Mouse (Mus musculus) embryonic facial prominence, embryonic 12.5 days (tissue): Measurements from ENCODE around the gene Jhy. TPM values are rescaled to one million over a fixed set of nuclear protein-coding genes. Genes with fewer than 3 reads are reported as not detected.
A peak's percentile ranks its signal among the peaks of the same experiment; 100 is the strongest.

Source experiments
- ATAC-seq: fragments of 200-750 bp; cut with Nextera tagmentation; 2 replicates; pipeline ENCODE4 v1.8.0; 2017; ENCODE audit not compliant: insufficient number of reproducible peaks, insufficient read depth, low FRiP score, low TSS enrichment
- H3K27ac ChIP-seq: fragments of 300-500 bp; sonication (generic); 2 replicates; pipeline ENCODE4 v1.5.1; 2016; ENCODE audit warnings: mild to moderate bottlenecking
- H3K27me3 ChIP-seq: fragments of 300-500 bp; sonication (generic); 2 replicates; pipeline ENCODE4 v1.6.1; 2016; ENCODE audit warnings: mild to moderate bottlenecking, moderate library complexity
- H3K36me3 ChIP-seq: fragments of 300-500 bp; sonication (generic); 2 replicates; pipeline ENCODE4 v1.6.1; 2016; ENCODE audit warnings: mild to moderate bottlenecking
- H3K4me1 ChIP-seq: fragments of 300-500 bp; sonication (generic); 2 replicates; pipeline ENCODE4 v1.6.1; 2016
- H3K4me2 ChIP-seq: fragments of 300-500 bp; sonication (generic); replicated peaks from 2 replicates; pipeline ENCODE4 v1.6.1; 2016; ENCODE audit warnings: mild to moderate bottlenecking, moderate library complexity
- H3K4me3 ChIP-seq: fragments of 300-500 bp; sonication (generic); 2 replicates; pipeline ENCODE4 v1.5.1; 2016; ENCODE audit warnings: mild to moderate bottlenecking
- H3K9ac ChIP-seq: fragments of 300-500 bp; sonication (generic); 2 replicates; pipeline ENCODE4 v1.6.1; 2016; ENCODE audit warnings: mild to moderate bottlenecking, moderate library complexity
- H3K9me3 ChIP-seq: fragments of 300-500 bp; sonication (generic); 2 replicates; pipeline ENCODE4 v1.6.1; 2016; ENCODE audit warnings: mild to moderate bottlenecking, moderate library complexity
- WGBS: fragments of 180-500 bp; shearing (Covaris S2); methylation state at CpG from one replicate; pipeline ENCODE4 v1.1.7; 2016; 5-methylcytosine and 5-hydroxymethylcytosine counted together
- polyA plus RNA-seq: library from polyadenylated mRNA; unstranded; fragments of >200 nt; fragmentation: Nextera tagmentation; extraction: Ambion mirVana; gene quantifications from 2 replicates; pipeline ENCODE4 v1.2.1, GENCODE M21; 2016

Jhy gene
- polyA plus RNA-seq, 1 experiment from 2014 or later, result 0.13 TPM

DNA sequence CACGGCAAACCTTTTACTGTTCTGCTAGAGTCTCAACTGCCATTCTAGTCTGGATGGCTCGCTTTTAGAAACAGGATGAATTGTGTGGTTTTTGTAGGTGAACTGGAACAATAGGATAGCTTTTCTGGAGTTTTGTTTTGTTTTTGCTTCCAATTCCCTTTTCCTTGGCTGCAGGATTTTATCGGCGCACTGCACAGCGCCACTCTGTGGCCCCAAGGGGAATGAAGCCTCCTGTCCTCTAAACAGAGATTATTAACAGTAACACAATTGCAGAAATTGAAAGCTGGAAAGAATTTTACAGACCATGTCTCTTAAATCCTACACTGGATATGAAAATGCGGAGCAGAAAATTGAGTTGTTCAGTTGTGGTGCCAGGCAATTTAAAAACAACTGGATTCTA lies 18.6 kb upstream of the Jhy start:
- no peak overlapping the region for H3K4me2 ChIP-seq
- no peaks in the 10 kb centered on the region for H3K36me3 ChIP-seq
- WGBS, result 38% methylated on average over 6 of the region's 6 CpGs
- H3K9ac ChIP-seq, result no peak overlapping the region
- H3K4me1 ChIP-seq, result no peaks in the 10 kb centered on the region
- no peak overlapping the region for H3K4me3 ChIP-seq
- H3K27ac ChIP-seq, result no peak overlapping the region
- H3K9me3 ChIP-seq, result no peaks in the 10 kb centered on the region
- no peak for ATAC-seq
- no peaks in the 10 kb centered on the region for H3K27me3 ChIP-seq

DNA sequence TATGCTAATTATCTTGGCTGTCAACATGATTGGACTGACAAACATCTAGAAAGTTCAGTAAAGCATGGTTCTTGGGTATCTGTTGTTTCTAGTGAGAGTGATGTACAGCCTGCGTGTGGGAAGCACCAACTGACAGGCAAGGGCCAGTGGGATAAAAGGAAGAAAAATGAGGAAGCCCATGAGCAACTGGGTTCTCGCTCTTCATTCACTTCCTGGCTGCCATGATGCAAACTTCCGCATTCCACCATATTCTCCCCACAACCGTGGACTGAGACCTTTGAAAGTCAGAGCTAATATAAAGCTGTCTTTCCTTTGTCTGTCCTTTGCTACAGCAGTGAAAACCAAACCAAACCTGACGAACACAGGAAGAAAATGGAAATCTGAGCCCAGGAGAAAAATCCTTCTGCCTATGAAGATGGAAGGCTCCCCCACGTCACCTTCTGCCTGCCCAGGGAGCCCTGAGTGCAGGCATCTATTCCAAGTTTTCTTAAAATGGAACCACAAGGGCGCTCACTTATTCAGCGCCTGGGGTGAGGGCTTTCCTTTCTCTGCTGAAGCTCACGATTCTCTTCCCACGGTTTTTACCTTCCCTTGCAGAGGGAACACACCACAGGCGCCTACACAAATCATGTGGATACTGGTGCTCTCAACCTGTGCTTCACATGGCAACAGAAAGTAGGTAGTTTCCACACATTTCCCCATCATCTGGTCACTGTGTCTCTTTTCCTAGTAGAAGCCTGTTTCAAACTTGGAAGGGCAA lies 10.3 kb upstream of the Jhy start:
- H3K9ac ChIP-seq, result no peak overlapping the region
- H3K9me3 ChIP-seq, result no peaks in the 10 kb centered on the region
- no peak overlapping the region for H3K4me2 ChIP-seq
- H3K4me1 ChIP-seq, result no peaks in the 10 kb centered on the region
- ATAC-seq, result no peak
- no peaks in the 10 kb centered on the region for H3K36me3 ChIP-seq
- 74% methylated on average over 11 of the region's 11 CpGs for WGBS
- no peaks in the 10 kb centered on the region for H3K27me3 ChIP-seq
- no peak overlapping the region for H3K27ac ChIP-seq
- no peak overlapping the region for H3K4me3 ChIP-seq

DNA sequence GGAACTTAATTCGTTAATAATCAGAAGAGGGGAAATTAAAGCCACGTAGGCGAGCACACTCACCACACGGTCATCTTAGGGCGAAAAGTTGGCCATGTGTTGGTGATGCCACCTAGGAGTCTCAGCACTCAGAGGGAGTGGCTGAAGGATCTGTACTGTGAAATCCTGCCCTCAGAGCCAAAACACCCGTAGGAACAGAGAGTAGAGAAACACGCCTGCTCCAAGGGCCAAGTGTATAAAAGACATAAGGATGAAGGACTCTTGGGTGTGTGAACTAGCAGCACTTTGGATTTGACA lies 448 bp upstream of the Jhy start:
- peaks cover 32% of the 10 kb centered on the region for H3K27me3 ChIP-seq
- peaks cover 11% of the 10 kb centered on the region; the same call in 1 of the 2 replicates for H3K4me1 ChIP-seq
- H3K9me3 ChIP-seq, result no peaks in the 10 kb centered on the region
- no peak overlapping the region for H3K27ac ChIP-seq
- no peak for ATAC-seq
- H3K36me3 ChIP-seq, result no peaks in the 10 kb centered on the region
- H3K9ac ChIP-seq, result no peak overlapping the region
- H3K4me3 ChIP-seq, result peak overlapping the region; percentile 53
- WGBS, result 17% methylated on average over 7 of the region's 7 CpGs
- peak overlapping the region; percentile 98 for H3K4me2 ChIP-seq

DNA sequence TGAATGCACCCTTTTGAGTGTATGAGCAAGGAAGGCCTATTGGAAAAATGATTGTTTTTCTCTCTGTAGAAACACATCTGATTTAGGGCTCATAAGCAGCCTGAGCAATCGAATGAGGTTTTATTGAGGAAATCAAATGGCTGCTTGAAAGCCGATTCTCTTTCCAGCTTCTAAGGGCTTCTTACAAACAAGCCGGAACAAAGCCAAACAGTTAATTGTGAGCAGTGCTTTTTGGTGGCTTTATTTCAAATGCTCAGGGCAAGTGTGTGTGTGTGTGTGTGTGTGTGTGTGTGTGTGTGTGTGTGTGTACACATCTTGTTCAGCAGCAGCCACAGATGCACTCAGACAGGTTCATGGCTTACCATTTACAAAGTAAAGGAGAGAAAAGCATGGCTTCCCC lies 2.5 kb downstream of the Jhy start:
- peaks cover 31% of the 10 kb centered on the region for H3K27me3 ChIP-seq
- ATAC-seq, result no peak
- no peak overlapping the region for H3K4me2 ChIP-seq
- WGBS, result 73% methylated on average over 3 of the region's 3 CpGs
- peaks cover 11% of the 10 kb centered on the region; the same call in 1 of the 2 replicates for H3K4me1 ChIP-seq
- no peaks in the 10 kb centered on the region for H3K9me3 ChIP-seq
- no peak overlapping the region for H3K4me3 ChIP-seq
- H3K27ac ChIP-seq, result no peak overlapping the region
- H3K36me3 ChIP-seq, result no peaks in the 10 kb centered on the region
- H3K9ac ChIP-seq, result no peak overlapping the region

DNA sequence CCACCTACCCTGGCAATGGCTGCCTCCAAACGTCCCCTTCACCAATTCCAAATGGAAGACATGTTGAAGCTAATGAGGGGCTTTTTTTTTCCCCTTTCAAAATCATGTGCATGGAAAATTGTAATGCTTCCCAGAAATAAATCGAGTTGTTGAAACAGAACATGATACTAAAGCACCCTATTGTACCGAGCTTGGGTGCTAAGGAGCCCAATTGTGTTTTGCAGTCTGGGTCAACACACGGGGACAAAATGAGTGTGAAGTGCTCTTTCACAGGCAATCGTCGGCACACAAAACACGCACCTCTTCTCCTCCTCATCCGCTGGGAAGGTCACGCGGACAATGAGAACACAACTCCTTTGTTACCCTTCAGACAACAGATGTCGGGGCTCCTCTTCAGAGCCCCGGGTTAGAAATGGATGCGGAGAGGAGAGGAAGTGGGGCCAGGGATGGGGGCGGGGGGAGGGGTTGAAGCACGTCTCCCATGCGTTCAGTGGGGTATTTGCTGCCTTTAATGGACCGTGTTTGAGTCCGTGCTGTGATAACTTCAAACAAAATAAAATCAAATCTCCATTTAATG lies 14.8 kb downstream of the Jhy start:
- no peaks in the 10 kb centered on the region for H3K4me1 ChIP-seq
- H3K36me3 ChIP-seq, result no peaks in the 10 kb centered on the region
- no peak overlapping the region for H3K4me3 ChIP-seq
- no peak for ATAC-seq
- no peaks in the 10 kb centered on the region for H3K27me3 ChIP-seq
- WGBS, result 39% methylated on average over 18 of the region's 18 CpGs
- no peak overlapping the region for H3K27ac ChIP-seq
- H3K4me2 ChIP-seq, result peak overlapping the region; percentile 27
- H3K9me3 ChIP-seq, result no peaks in the 10 kb centered on the region
- H3K9ac ChIP-seq, result no peak overlapping the region

DNA sequence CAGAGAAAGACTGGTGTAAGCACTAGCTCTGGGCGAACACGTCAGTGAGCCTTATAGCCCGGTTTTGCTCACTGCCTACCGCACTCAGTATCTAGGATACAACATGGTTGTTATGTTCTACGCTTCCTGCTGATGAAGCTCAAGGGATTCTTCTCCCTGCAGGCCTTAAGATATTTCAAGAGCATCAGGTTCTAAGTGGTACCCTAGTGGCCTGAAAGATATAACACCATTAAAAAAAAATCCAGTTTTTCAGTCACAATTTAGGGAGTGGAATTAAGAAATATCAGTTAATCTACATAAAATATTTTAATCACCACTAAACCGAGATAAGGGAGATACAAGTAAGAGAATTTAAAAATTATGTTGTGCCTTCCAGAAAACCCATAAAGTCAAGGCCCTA lies 15.4 kb downstream of the Jhy start:
- no peaks in the 10 kb centered on the region for H3K9me3 ChIP-seq
- H3K4me2 ChIP-seq, result no peak overlapping the region
- ATAC-seq, result no peak
- no peaks in the 10 kb centered on the region for H3K4me1 ChIP-seq
- H3K9ac ChIP-seq, result no peak overlapping the region
- no peaks in the 10 kb centered on the region for H3K36me3 ChIP-seq
- no peak overlapping the region for H3K27ac ChIP-seq
- no peak overlapping the region for H3K4me3 ChIP-seq
- WGBS, result 90% methylated on average over 6 of the region's 6 CpGs
- no peaks in the 10 kb centered on the region for H3K27me3 ChIP-seq

DNA sequence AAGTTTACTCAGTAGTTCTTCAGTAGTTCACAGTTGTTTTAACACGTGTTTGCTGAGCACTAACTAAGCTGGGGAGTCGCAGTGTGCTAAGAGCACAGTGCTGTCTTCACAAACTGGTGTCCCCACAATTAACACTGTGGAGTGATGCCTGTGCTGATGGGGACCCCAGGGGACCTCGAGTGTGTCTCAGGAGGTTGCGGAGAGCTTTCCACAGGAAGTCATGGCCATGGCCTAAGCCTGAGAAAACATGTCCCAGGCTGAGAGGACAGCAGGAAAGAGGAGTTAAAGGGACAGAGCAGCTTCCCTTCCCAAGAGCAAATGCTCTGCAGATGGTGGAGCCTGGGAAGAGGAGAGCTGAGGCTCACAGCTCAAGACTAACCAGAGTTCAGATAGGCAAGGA lies 16.8 kb downstream of the Jhy start:
- H3K36me3 ChIP-seq, result no peaks in the 10 kb centered on the region
- H3K4me3 ChIP-seq, result no peak overlapping the region
- no peak for ATAC-seq
- no peak overlapping the region for H3K9ac ChIP-seq
- H3K4me2 ChIP-seq, result no peak overlapping the region
- no peak overlapping the region for H3K27ac ChIP-seq
- H3K27me3 ChIP-seq, result no peaks in the 10 kb centered on the region
- 62% methylated on average over 4 of the region's 4 CpGs for WGBS
- no peaks in the 10 kb centered on the region for H3K4me1 ChIP-seq
- no peaks in the 10 kb centered on the region for H3K9me3 ChIP-seq

DNA sequence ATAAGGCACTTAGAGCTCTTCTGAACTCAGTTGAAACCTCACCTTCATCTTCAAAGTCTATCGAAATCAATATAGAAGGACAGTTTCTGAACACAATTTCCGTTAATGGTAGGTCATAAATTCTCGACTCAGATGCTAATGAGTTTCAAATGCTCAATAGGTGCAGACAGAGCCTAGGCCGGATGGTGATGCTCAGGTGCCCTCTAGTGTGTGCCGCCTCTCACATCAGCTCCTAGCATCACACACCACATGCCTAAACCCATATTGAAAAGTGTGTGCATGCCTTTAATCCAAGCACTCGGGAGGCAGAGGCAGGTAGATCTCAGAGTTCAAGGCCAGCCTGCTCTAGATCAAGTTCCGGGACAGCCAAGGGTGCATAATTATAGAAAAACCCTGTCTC lies 26.5 kb downstream of the Jhy start:
- 62% methylated on average over 7 of the region's 7 CpGs for WGBS
- no peak overlapping the region for H3K4me2 ChIP-seq
- H3K27me3 ChIP-seq, result no peaks in the 10 kb centered on the region
- no peak overlapping the region for H3K27ac ChIP-seq
- no peaks in the 10 kb centered on the region for H3K9me3 ChIP-seq
- H3K4me1 ChIP-seq, result no peaks in the 10 kb centered on the region
- no peaks in the 10 kb centered on the region for H3K36me3 ChIP-seq
- no peak for ATAC-seq
- H3K4me3 ChIP-seq, result no peak overlapping the region
- H3K9ac ChIP-seq, result no peak overlapping the region

DNA sequence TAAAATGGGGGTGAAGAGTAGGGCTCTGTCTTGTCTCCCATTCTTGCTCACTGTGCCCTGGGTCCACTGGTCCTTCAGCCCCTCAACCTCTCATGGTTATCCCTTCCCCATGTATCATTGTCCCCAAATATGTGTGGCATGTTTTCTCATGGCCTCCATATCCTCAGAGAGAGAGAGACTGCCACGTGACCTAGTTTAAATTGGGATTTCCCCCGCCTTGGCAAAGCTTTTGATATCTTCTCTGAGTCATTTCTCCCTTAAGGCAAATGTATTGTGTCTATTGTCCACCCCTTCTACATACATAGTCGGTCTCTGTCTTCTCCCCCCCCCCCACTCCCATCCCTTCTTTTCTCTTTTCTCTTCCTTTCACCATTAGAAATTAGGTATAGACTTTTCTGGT lies 30.6 kb downstream of the Jhy start:
- H3K9ac ChIP-seq, result no peak overlapping the region
- no peaks in the 10 kb centered on the region for H3K27me3 ChIP-seq
- no peaks in the 10 kb centered on the region for H3K4me1 ChIP-seq
- no peaks in the 10 kb centered on the region for H3K36me3 ChIP-seq
- ATAC-seq, result no peak
- H3K9me3 ChIP-seq, result no peaks in the 10 kb centered on the region
- H3K27ac ChIP-seq, result no peak overlapping the region
- 71% methylated on average over 3 of the region's 3 CpGs for WGBS
- no peak overlapping the region for H3K4me2 ChIP-seq
- no peak overlapping the region for H3K4me3 ChIP-seq

DNA sequence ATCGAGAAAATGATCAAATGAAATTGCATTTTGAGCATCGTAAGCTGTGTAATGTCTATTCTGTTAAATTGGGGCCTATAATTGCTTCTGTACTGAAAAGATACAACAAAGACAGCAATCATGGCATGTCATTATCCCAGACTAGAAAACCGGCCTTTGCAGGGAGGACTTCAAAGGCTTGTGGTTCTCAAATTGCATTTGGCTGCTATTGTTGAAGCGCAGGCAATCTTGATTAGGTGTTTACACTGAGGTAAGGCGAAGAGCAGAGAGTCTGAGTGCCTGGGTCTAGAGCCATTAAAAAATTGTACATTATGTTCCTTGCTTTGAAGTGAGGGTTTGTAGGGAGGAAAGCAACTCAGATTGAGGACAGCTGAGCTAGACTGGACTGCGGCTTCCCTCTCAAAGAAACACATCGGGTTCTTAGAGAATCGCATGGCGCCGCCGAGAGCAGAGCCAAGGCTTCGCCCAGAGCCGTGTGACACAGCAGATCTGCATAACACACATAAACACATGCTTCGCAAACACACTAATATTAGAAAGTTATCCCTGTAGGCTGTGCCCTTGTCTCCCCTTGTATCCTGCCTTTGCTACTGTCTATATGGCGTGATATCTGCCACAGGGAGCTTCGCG lies 36.5 kb downstream of the Jhy start:
- Histone ChIP-seq H3K27ac (no peak overlapping the region), H3K4me1 (no peaks in the 10 kb centered on the region), H3K9me3 (no peaks in the 10 kb centered on the region), H3K4me3 (no peak overlapping the region), H3K9ac (no peak overlapping the region), H3K4me2 (no peak overlapping the region), H3K36me3 (no peaks in the 10 kb centered on the region), H3K27me3 (no peaks in the 10 kb centered on the region)
- WGBS, result 74% methylated on average over 17 of the region's 17 CpGs
- ATAC-seq, result no peak

DNA sequence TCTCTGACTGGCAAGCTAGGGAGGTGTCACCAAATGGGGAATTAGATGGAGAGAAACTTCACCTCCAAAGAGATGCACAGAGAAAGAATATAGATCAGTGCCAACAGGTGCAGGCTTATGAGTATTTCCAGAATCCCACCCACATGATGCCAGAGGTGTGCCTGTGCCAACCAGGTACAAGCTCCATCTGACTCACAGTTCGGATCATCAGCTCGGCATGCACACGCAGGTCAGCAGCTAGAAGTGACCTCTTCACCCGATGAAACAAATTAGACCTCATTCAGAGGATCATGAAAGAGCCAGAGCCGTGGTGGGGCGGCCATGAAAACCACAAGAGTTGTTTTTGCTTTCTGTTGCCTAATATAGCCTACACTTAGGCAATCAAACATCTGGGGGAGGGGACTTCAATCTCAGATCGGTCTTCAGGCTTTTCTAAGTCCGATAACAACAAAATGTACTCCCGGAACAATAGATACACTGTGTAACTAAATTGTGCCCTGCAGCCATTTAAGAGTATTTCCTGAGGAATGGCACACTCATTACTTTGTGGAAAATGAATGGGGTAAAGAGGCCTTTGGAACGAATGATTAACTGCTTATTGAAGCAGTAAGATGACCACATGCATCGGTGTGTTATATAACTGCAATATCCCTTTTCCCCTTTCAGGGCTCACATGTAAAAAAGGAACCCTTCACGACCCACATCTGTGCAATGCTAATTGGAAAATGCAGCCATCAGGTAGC lies 45.9 kb downstream of the Jhy start:
- H3K36me3 ChIP-seq, result no peaks in the 10 kb centered on the region
- no peak for ATAC-seq
- H3K27me3 ChIP-seq, result no peaks in the 10 kb centered on the region
- no peak overlapping the region for H3K9ac ChIP-seq
- H3K27ac ChIP-seq, result no peak overlapping the region
- H3K4me2 ChIP-seq, result no peak overlapping the region
- no peak overlapping the region for H3K4me3 ChIP-seq
- H3K4me1 ChIP-seq, result peaks cover 8% of the 10 kb centered on the region; the same call in 1 of the 2 replicates
- H3K9me3 ChIP-seq, result no peaks in the 10 kb centered on the region
- WGBS, result 21% methylated on average over 12 of the region's 12 CpGs

DNA sequence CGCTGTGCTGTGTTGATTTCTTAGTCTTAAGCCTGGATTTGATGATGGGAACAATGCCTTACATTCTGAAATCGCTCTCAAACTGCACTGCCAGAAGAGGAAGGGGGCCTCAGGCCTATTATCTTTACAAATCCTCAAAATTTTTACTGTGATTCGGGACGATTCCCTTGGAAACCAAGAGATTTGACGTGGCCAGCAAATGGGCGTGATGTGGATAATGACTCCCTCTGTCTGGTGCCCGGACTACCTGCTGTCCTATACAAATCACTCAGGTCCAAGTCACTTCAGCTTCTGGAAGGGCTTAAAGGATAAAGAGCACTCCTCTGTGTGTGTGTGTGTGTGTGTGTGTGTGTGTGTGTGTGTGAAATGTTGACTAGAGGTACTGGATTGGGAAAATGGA lies 55.0 kb downstream of the Jhy start:
- H3K9ac ChIP-seq, result no peak overlapping the region
- H3K4me3 ChIP-seq, result no peak overlapping the region
- H3K27ac ChIP-seq, result no peak overlapping the region
- H3K9me3 ChIP-seq, result no peaks in the 10 kb centered on the region
- H3K4me1 ChIP-seq, result no peaks in the 10 kb centered on the region
- H3K4me2 ChIP-seq, result no peak overlapping the region
- no peaks in the 10 kb centered on the region for H3K27me3 ChIP-seq
- H3K36me3 ChIP-seq, result no peaks in the 10 kb centered on the region
- WGBS, result 37% methylated on average over 7 of the region's 7 CpGs
- ATAC-seq, result no peak
